Mouse (Mus musculus) kidney, embryonic 16.5 days (tissue): ENCODE measurements around the gene Gm10306. TPM values are rescaled to one million over a fixed set of nuclear protein-coding genes. Genes with fewer than 3 reads are reported as not detected.
A peak's percentile ranks its signal among the peaks of the same experiment; 100 is the strongest.

ENCODE experiments used
- ATAC-seq: fragments of 200-750 bp; cut with Nextera tagmentation; 2 replicates; pipeline ENCODE4 v1.8.0; 2017; ENCODE audit warnings: moderate TSS enrichment; ENCODE audit not compliant: low FRiP score, low TSS enrichment
- H3K27ac ChIP-seq: fragments of 300-500 bp; sonication (generic); 2 replicates; pipeline ENCODE4 v1.5.1; 2014; ENCODE audit warnings: low read length
- H3K27me3 ChIP-seq: fragments of 300-500 bp; sonication (generic); 2 replicates; pipeline ENCODE4 v1.6.1; 2014; ENCODE audit warnings: low read length, control low read depth, mixed read lengths; ENCODE audit not compliant: insufficient read depth
- H3K36me3 ChIP-seq: fragments of 300-500 bp; sonication (generic); 2 replicates; pipeline ENCODE4 v1.6.1; 2014; ENCODE audit warnings: low read length, control low read depth, mixed read lengths; ENCODE audit not compliant: insufficient read depth
- H3K4me1 ChIP-seq: fragments of 300-500 bp; sonication (generic); 2 replicates; pipeline ENCODE4 v1.6.1; 2014; ENCODE audit warnings: low read length, control low read depth, mixed read lengths; ENCODE audit not compliant: insufficient read depth
- H3K4me2 ChIP-seq: fragments of 300-500 bp; sonication (generic); replicated peaks from 2 replicates; pipeline ENCODE4 v1.6.1; 2014; ENCODE audit warnings: low read depth, low read length
- H3K4me3 ChIP-seq: fragments of 300-500 bp; sonication (generic); 2 replicates; pipeline ENCODE4 v1.5.1; 2014; ENCODE audit warnings: mild to moderate bottlenecking, low read length
- H3K9ac ChIP-seq: fragments of 300-500 bp; sonication (generic); replicated peaks from 2 replicates; pipeline ENCODE4 v1.6.1; 2014; ENCODE audit warnings: low read length
- H3K9me3 ChIP-seq: fragments of 300-500 bp; sonication (generic); 2 replicates; pipeline ENCODE4 v1.6.1; 2016; ENCODE audit warnings: low read length, control low read depth
- whole genome bisulfite sequencing: fragments of 180-500 bp; shearing (Covaris S2); extraction: QIAGEN DNeasy Blood & Tissue Kit; methylation state at CpG from one replicate; pipeline ENCODE4 v1.1.7; 2014; 5-methylcytosine and 5-hydroxymethylcytosine counted together
- polyA plus RNA-seq: library from polyadenylated mRNA; unstranded; fragments of >200 nt; fragmentation: Nextera tagmentation; extraction: Ambion mirVana; gene quantifications from 2 replicates; pipeline ENCODE4 v1.2.1, GENCODE M21; 2015

Gm10306 gene
- polyA plus RNA-seq, 1 experiment from 2014 or later, result not detected

DNA sequence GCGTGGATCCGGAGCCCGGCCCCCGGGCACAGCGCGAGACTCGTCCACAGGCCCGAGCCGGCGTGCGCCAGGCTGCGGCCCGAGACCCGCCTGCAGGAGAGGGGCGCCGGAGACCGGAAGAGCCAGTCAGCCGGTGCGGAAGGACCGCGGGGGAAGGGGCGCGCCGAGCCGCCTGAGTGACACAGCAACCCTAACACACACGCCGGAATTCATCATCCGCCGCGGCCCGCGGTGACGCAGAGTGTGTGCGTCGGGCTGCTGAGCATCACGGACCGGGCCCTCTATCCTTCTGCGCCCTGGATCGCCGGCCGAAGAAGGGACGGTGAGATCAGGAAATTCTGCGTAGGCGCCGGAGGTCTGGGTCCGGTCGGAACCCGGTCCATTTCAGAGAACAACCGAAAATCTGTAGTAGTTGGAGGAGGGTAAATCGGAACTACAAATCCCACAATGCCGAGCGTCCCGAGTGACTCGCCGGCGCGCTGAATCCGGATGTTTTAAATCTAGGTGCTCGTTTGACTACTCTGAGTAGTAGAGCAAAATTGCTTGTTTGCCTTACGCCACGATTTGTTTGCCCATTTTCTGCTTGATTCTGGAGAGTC is 46.8 kb downstream of the Gm10306 start, which contains the start of gene Plaa:
TSS of gene Plaa (minus strand) at position 214 of the 599 bp plus-strand sequence.
- peak within 1 kb of the TSS; percentile 92 for H3K4me2 ChIP-seq
- peak within 1 kb of the TSS; percentile 92 for H3K4me3 ChIP-seq
- H3K9me3 ChIP-seq, result no peaks in the 10 kb centered on the region
- peak within 1 kb of the TSS; percentile 91 for H3K27ac ChIP-seq
- ATAC-seq, result peak; percentile 99
- H3K9ac ChIP-seq, result peak within 1 kb of the TSS; percentile 92
- under 1% methylated on average over 52 of the region's 61 CpGs for WGBS
- H3K4me1 ChIP-seq, result peaks cover 21% of the 10 kb centered on the region
- H3K27me3 ChIP-seq, result no peaks in the 10 kb centered on the region
- no peaks in the 10 kb centered on the region for H3K36me3 ChIP-seq

DNA sequence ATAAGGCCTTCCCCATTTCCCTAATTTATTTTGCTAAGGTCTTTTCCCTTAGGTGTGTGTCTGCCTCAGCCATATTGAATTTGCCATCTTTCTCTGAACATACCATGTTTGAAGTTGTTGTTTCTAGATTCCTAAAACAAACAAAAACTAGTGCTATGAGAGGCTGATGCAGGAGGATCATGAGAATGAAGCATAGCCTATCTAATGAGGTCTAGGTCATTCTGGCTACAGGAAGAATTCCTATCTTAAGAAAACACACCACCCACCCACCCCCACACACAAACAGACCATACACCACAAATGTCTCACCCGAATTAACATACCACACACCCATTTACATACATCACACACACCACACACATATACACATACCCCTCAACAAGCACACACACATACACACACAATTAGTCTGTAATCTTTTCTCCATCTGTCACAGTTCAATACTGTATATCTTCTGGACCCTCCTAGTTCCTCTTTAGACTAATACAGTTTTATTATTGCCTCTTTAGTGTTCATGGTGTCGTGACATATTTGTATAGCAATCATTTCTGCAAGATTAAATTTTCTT is 48.2 kb downstream of the Gm10306 start:
- 80% methylated on average over 2 of the region's 2 CpGs for WGBS
- H3K27ac ChIP-seq, result no peak overlapping the region
- no peak overlapping the region for H3K9ac ChIP-seq
- peaks cover 21% of the 10 kb centered on the region for H3K4me1 ChIP-seq
- H3K4me2 ChIP-seq, result no peak overlapping the region
- H3K27me3 ChIP-seq, result no peaks in the 10 kb centered on the region
- H3K9me3 ChIP-seq, result no peaks in the 10 kb centered on the region
- no peak overlapping the region for H3K4me3 ChIP-seq
- no peak for ATAC-seq
- no peaks in the 10 kb centered on the region for H3K36me3 ChIP-seq

DNA sequence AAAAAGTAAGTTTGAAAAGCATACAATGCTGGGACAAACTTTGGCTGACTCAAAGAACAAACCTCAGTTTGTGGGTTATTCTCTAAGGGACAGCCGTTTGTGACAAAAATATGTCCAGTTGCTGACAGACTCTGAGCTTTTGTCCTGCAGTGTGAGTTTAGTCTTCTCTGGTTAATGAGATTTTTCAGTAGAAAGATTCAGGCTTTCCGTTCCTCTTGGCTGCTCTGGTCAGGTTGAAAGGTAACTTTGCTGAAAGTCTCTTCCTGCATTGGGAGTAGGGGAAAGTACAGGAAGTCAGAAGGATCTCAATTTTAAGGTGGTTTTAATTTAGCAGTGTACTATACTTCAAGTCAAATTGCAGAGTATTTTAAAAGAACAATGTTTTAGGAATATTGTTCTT is 49.2 kb downstream of the Gm10306 start:
- WGBS, result 62% methylated on average over 2 of the region's 2 CpGs
- no peak overlapping the region for H3K4me3 ChIP-seq
- peak overlapping the region; percentile 76 for H3K27ac ChIP-seq
- H3K9ac ChIP-seq, result no peak overlapping the region
- no peak overlapping the region for H3K4me2 ChIP-seq
- H3K9me3 ChIP-seq, result no peaks in the 10 kb centered on the region
- no peak for ATAC-seq
- H3K27me3 ChIP-seq, result no peaks in the 10 kb centered on the region
- no peaks in the 10 kb centered on the region for H3K36me3 ChIP-seq
- peaks cover 21% of the 10 kb centered on the region for H3K4me1 ChIP-seq

Other genes starting within 250 kb of the Gm10306 start
- gene Caap1, start 250 bp downstream of the Gm10306 start, polyA plus RNA-seq, result 16.5 and 19.6 TPM in 2 replicates
- gene Plaa, start 46.7 kb downstream of the Gm10306 start, polyA plus RNA-seq, result 70.9 and 73.9 TPM in 2 replicates
- 37.2 and 39.6 TPM in 2 replicates for gene Ift74, start 57.9 kb downstream of the Gm10306 start, polyA plus RNA-seq
- gene Lrrc19, start 93.6 kb downstream of the Gm10306 start, polyA plus RNA-seq, result 4.6 and 4.8 TPM in 2 replicates
- 41.3 and 44.3 TPM in 2 replicates for gene Tek, start 182.7 kb downstream of the Gm10306 start, polyA plus RNA-seq